Mouse (Mus musculus): ENCODE data around the gene Gstk1. TPM values are rescaled to one million over a fixed set of nuclear protein-coding genes. Genes with fewer than 3 reads are reported as not detected.

Gstk1 gene
- total and polyA plus RNA-seq, 2 experiments from 2014 or later, result 23.6 to 32.4 TPM

DNA sequence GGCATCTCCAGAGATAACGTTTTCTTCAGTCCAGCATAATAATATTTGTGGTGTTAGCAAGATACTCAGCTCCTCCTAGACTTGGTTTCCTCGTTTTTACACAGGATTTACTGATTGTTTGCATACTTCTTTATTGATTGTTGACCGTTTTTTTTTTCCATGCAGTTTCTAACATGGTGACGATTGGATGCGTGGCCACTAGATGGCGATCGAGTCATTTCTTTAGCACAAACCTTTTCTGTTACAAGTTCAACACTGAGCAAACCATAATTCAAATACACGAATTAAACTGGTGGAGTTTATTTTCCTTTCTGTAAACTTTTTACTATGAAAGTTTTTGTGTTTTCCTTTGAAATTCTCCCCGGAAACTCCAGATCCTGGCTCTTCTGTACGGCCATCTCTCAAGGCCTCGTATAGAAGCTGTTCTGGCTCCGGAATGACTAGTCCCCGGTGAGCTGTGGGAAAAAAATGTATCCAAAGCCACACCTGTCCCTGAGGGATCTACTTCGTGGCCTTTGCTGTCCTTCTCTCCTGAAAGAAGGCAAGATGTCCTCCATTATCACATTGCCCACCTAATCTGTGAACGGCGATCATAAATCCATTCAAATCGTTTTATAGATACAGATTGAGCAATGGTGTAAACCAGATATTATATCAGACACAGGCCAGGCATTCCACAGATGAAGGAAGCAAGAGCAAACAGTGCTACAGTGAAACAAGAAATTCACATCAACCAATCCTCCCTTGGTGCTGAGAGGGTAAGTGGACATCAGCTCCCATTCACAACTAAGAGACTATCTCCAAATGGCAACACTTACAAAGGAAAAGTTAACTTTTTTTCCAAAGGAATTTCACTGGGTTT is 18.3 kb upstream of the Gstk1 start:
- H3K9me3 ChIP-seq (replicated peaks; ENCODE audit: control insufficient read depth, low read length), result no peaks in the 10 kb centered on the region
- ATAC-seq (ENCODE audit: insufficient read depth, low read depth) (no peak), DNase-seq (ENCODE audit: low spot score) (peak; percentile 57)
- H3K9ac ChIP-seq (replicated peaks; ENCODE audit: low read depth, low read length), result no peak overlapping the region
- 29% methylated on average over 17 of the region's 17 CpGs for WGBS
- H3K36me3 ChIP-seq (replicated peaks; ENCODE audit: control insufficient read depth, insufficient read depth, low read length), result no peaks in the 10 kb centered on the region
- no peak overlapping the region for H3K27ac ChIP-seq (ENCODE audit: low read depth)
- H3K4me3 ChIP-seq (ENCODE audit: low read depth, low read length), result no peak overlapping the region
- no peak overlapping the region for H3K4me2 ChIP-seq (ENCODE audit: low read depth, low read length)
- H3K4me1 ChIP-seq (ENCODE audit: control insufficient read depth, insufficient read depth), result no peaks in the 10 kb centered on the region
- no peak for TF ChIP-seq EP300 (IDR thresholded peaks at IDR 0.05; ENCODE audit: low read depth)
- peak; percentile 79 for TF ChIP-seq CTCF (IDR thresholded peaks at IDR 0.05; ENCODE audit: low read depth)
- H3K27me3 ChIP-seq (ENCODE audit: control insufficient read depth, insufficient read depth, low read length), result no peaks in the 10 kb centered on the region

DNA sequence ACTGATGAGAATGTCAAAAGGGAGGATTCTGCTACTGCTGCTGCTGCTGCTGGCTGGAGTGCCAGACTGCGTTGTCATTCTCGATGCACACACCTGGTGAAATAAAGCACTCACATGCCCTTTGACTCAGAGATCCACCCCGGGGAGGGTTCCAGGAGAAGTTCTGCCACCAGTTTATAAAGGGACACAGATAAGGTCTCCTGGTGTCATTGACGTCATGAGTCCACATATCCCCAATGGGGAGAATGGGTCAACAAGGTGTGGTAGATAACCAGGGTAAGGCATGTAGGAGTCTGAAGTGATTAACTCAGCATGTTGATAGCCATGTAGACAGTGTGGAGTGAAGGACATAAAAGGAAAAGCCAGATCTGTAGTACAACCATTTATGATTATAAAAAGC is 16.1 kb upstream of the Gstk1 start:
- Histone ChIP-seq H3K4me2 (ENCODE audit: low read depth, low read length) (no peak overlapping the region), H3K4me3 (ENCODE audit: low read depth, low read length) (no peak overlapping the region), H3K27ac (ENCODE audit: low read depth) (no peak overlapping the region), H3K4me1 (ENCODE audit: control insufficient read depth, insufficient read depth) (no peaks in the 10 kb centered on the region), H3K9ac (replicated peaks; ENCODE audit: low read depth, low read length) (no peak overlapping the region), H3K27me3 (ENCODE audit: control insufficient read depth, insufficient read depth, low read length) (no peaks in the 10 kb centered on the region), H3K36me3 (replicated peaks; ENCODE audit: control insufficient read depth, insufficient read depth, low read length) (no peaks in the 10 kb centered on the region), H3K9me3 (replicated peaks; ENCODE audit: control insufficient read depth, low read length) (no peaks in the 10 kb centered on the region)
- WGBS, result 51% methylated on average over 4 of the region's 4 CpGs
- ATAC-seq (ENCODE audit: insufficient read depth, low read depth), result no peak
- TF ChIP-seq EP300 (IDR thresholded peaks at IDR 0.05; ENCODE audit: low read depth) (no peak), CTCF (IDR thresholded peaks at IDR 0.05; ENCODE audit: low read depth) (no peak)
- DNase-seq (ENCODE audit: low spot score), result no peak

DNA sequence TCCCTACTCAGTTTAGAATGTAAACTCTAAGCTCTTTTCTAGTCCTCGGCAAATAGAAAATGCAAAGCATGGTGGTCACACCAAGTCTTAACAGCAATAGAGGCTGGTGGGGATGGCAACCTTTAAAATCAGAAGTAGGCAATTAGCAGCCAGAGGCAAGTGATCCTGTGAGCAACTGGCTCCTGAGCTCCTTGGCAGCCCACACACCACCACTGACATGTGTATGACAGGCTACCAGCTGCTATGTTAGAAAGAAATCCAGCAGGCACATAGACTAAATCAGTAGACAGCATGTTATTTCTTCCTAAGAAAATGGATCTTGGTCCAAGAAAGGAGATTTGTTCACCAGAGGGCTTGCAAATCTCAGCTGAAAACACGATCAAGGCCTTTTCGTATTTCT is 14.5 kb upstream of the Gstk1 start:
- H3K4me3 ChIP-seq (ENCODE audit: low read depth, low read length), result no peak overlapping the region
- H3K27ac ChIP-seq (ENCODE audit: low read depth), result no peak overlapping the region
- DNase-seq (ENCODE audit: low spot score) (no peak), ATAC-seq (ENCODE audit: insufficient read depth, low read depth) (no peak)
- H3K4me1 ChIP-seq (ENCODE audit: control insufficient read depth, insufficient read depth), result no peaks in the 10 kb centered on the region
- no peaks in the 10 kb centered on the region for H3K36me3 ChIP-seq (replicated peaks; ENCODE audit: control insufficient read depth, insufficient read depth, low read length)
- no peak overlapping the region for H3K9ac ChIP-seq (replicated peaks; ENCODE audit: low read depth, low read length)
- H3K27me3 ChIP-seq (ENCODE audit: control insufficient read depth, insufficient read depth, low read length), result no peaks in the 10 kb centered on the region
- TF ChIP-seq EP300 (IDR thresholded peaks at IDR 0.05; ENCODE audit: low read depth), result no peak
- no peak for TF ChIP-seq CTCF (IDR thresholded peaks at IDR 0.05; ENCODE audit: low read depth)
- no peaks in the 10 kb centered on the region for H3K9me3 ChIP-seq (replicated peaks; ENCODE audit: control insufficient read depth, low read length)
- H3K4me2 ChIP-seq (ENCODE audit: low read depth, low read length), result no peak overlapping the region
- 85% methylated on average over 3 of the region's 3 CpGs for WGBS

DNA sequence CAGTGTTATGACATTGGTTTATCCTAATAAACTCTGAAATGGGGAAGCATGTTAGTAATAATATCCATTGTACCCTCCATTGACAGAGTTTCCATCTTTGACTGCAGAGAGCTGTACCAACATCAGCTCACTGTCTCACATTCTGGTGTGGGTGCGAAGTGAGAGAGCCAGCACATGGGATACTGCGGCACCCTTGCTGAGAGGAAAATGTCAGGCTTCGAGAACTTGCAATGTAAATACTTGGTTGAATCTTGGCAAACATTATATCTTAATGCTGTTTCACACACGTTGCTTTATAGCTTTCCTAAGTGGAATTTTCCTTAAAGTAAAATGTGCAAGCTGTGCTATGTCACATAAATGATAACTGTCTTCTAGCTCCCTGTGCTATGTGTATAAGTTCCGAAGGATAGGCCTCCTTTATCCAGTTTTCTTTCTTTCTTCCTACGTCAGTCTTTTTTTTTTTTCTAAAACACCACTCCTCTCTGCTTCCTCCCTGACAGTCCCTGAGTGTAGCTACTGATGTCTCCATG is 8.4 kb upstream of the Gstk1 start:
- no peak overlapping the region for H3K9ac ChIP-seq (replicated peaks; ENCODE audit: low read depth, low read length)
- no peaks in the 10 kb centered on the region for H3K36me3 ChIP-seq (replicated peaks; ENCODE audit: control insufficient read depth, insufficient read depth, low read length)
- H3K27ac ChIP-seq (ENCODE audit: low read depth), result no peak overlapping the region
- H3K4me1 ChIP-seq (ENCODE audit: control insufficient read depth, insufficient read depth), result no peaks in the 10 kb centered on the region
- H3K4me2 ChIP-seq (ENCODE audit: low read depth, low read length), result no peak overlapping the region
- DNase-seq (ENCODE audit: low spot score), result no peak
- no peaks in the 10 kb centered on the region for H3K27me3 ChIP-seq (ENCODE audit: control insufficient read depth, insufficient read depth, low read length)
- no peak overlapping the region for H3K4me3 ChIP-seq (ENCODE audit: low read depth, low read length)
- ATAC-seq (ENCODE audit: insufficient read depth, low read depth), result no peak
- 55% methylated on average over 6 of the region's 6 CpGs for WGBS
- no peaks in the 10 kb centered on the region for H3K9me3 ChIP-seq (replicated peaks; ENCODE audit: control insufficient read depth, low read length)
- TF ChIP-seq CTCF (IDR thresholded peaks at IDR 0.05; ENCODE audit: low read depth) (no peak), EP300 (IDR thresholded peaks at IDR 0.05; ENCODE audit: low read depth) (no peak)

DNA sequence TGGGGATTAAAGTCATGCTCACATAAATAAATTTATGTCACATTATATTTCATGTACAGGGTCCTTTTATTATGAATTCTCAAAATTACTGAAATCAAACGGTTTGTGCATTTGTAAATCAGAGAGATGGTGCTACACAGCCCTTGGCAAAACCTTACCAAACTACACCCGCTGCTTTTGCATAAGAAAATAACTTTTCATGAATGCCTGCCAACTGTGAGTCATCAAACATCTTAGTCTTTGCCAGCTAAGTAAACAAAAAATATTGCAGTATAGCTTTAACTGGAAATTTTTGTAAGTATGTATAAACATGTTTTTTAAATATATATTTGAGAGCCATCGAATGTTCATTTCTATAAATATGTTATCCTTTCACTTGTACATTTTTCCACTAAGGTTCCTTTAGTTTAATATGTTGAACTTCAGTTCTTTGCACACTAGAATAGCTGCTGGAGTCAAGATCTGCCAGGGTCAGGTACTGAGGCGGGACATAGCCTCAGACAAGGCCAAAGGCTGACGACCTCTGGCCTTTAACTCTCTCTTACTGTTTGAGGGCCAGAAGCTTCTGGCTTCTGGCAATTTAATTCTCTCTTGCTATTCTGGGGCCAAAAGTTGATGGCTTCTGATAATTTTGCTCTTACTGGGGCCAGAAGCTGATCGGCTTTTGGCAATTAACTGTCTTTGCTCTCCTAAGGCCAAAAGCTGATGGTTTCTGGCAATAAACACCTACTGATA is 4.3 kb upstream of the Gstk1 start:
- H3K36me3 ChIP-seq (replicated peaks; ENCODE audit: control insufficient read depth, insufficient read depth, low read length), result no peaks in the 10 kb centered on the region
- H3K9me3 ChIP-seq (replicated peaks; ENCODE audit: control insufficient read depth, low read length), result no peaks in the 10 kb centered on the region
- 0 out of 2 replicates have a peak, but pooled peaks cover 6% of the 10 kb centered on the region for H3K4me1 ChIP-seq (ENCODE audit: control insufficient read depth, insufficient read depth)
- no peak overlapping the region for H3K4me2 ChIP-seq (ENCODE audit: low read depth, low read length)
- ATAC-seq (ENCODE audit: insufficient read depth, low read depth), result no peak
- no peak overlapping the region for H3K9ac ChIP-seq (replicated peaks; ENCODE audit: low read depth, low read length)
- no peaks in the 10 kb centered on the region for H3K27me3 ChIP-seq (ENCODE audit: control insufficient read depth, insufficient read depth, low read length)
- no peak overlapping the region for H3K4me3 ChIP-seq (ENCODE audit: low read depth, low read length)
- DNase-seq (ENCODE audit: low spot score), result no peak
- no peak overlapping the region for H3K27ac ChIP-seq (ENCODE audit: low read depth)
- 71% methylated on average over 6 of the region's 6 CpGs for WGBS
- TF ChIP-seq EP300 (IDR thresholded peaks at IDR 0.05; ENCODE audit: low read depth), result no peak
- no peak for TF ChIP-seq CTCF (IDR thresholded peaks at IDR 0.05; ENCODE audit: low read depth)

All from heart, postnatal 0 days (tissue).